Mouse (Mus musculus): Measurements from ENCODE around the gene Il1rapl2. TPM values are rescaled to one million over a fixed set of nuclear protein-coding genes. Genes with fewer than 3 reads are reported as not detected.

Gene Il1rapl2
- polyA plus RNA-seq, 1 experiment from 2014 or later: 4.2 TPM

DNA sequence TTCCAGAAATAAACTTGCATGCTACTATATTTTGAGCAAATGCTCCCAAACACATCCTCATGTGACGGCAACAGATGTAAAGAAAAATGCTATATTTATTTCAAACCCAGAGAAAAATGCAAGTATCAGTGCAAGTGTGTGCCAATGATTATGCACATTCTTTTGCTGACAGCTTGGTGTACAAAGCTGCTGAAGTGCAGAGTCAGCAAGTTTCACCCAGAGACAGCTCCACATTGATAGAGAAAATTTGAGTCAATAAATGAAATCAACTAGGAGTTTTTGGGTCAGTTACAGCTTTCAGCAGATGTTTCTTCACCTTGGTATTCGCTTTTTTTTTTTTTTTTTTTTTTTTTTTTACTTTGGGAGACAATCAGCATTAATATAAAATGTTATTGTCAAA, 863.4 kb downstream of the Il1rapl2 start:
- Histone ChIP-seq H3K27ac (replicated peaks; ENCODE audit: low read depth, low read length) (no peak overlapping the region), H3K4me3 (replicated peaks; ENCODE audit: low read depth, low read length) (no peak overlapping the region), H3K4me1 (ENCODE audit: control insufficient read depth, insufficient read depth, low read length) (no peaks in the 10 kb centered on the region), H3K36me3 (ENCODE audit: control insufficient read depth, insufficient read depth, low read length) (no peaks in the 10 kb centered on the region), H3K27me3 (ENCODE audit: control insufficient read depth, insufficient read depth, low read length) (no peaks in the 10 kb centered on the region), H3K9ac (replicated peaks; ENCODE audit: low read length) (no peak overlapping the region), H3K9me3 (ENCODE audit: control insufficient read depth, low read length) (no peaks in the 10 kb centered on the region), H3K4me2 (ENCODE audit: low read length) (no peak overlapping the region)
- DNase-seq: no peak
- 71% methylated on average over 2 of the region's 2 CpGs for WGBS
- ATAC-seq (ENCODE audit: low FRiP score, low TSS enrichment): no peak

DNA sequence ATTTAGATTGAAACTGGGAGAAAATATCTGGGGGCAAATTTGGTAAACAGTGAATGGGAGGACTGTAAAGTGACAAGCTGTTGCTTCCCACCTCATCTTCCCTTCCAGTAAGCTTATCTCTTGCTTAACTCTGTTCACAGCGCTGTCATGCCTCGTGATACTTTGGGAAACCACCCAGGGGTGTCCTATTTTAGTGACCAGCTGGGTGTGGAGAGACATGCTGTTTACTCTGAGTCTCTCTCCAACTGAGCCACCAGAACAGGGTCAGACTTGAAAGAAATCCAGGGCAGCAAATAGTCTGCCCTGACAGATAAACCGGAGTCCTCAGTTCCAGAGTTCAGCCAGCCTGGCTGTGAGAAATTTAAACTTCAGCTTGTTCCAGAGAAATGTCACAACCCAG, 867.5 kb downstream of the Il1rapl2 start:
- Histone ChIP-seq H3K4me2 (ENCODE audit: low read length) (no peak overlapping the region), H3K36me3 (ENCODE audit: control insufficient read depth, insufficient read depth, low read length) (no peaks in the 10 kb centered on the region), H3K4me1 (ENCODE audit: control insufficient read depth, insufficient read depth, low read length) (no peaks in the 10 kb centered on the region), H3K9ac (replicated peaks; ENCODE audit: low read length) (no peak overlapping the region), H3K27ac (replicated peaks; ENCODE audit: low read depth, low read length) (no peak overlapping the region), H3K27me3 (ENCODE audit: control insufficient read depth, insufficient read depth, low read length) (no peaks in the 10 kb centered on the region), H3K9me3 (ENCODE audit: control insufficient read depth, low read length) (no peaks in the 10 kb centered on the region), H3K4me3 (replicated peaks; ENCODE audit: low read depth, low read length) (no peak overlapping the region)
- ATAC-seq (ENCODE audit: low FRiP score, low TSS enrichment): no peak
- 78% methylated on average over 3 of the region's 3 CpGs for WGBS
- no peak for DNase-seq

DNA sequence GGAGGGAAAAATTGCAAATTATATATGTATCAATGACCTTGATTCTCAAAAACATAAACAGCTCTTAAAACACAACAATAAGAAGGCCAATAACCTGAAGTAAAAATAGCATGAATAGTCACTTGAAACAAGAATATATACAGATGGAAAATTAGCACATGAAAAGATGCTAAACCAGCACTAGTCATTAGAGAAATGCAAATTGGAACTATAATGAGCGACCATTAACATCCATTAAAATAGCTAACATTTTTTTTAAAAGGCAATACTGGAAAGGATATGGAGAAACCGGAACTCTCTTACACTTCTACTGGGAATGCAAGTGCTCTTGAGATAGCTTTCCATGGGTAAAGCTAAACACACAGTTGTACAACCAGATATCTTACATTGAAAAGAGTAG, 879.4 kb downstream of the Il1rapl2 start:
- Histone ChIP-seq H3K9me3 (ENCODE audit: control insufficient read depth, low read length) (no peaks in the 10 kb centered on the region), H3K4me3 (replicated peaks; ENCODE audit: low read depth, low read length) (no peak overlapping the region), H3K4me2 (ENCODE audit: low read length) (no peak overlapping the region), H3K9ac (replicated peaks; ENCODE audit: low read length) (no peak overlapping the region), H3K27ac (replicated peaks; ENCODE audit: low read depth, low read length) (no peak overlapping the region), H3K27me3 (ENCODE audit: control insufficient read depth, insufficient read depth, low read length) (no peaks in the 10 kb centered on the region), H3K4me1 (ENCODE audit: control insufficient read depth, insufficient read depth, low read length) (no peaks in the 10 kb centered on the region), H3K36me3 (ENCODE audit: control insufficient read depth, insufficient read depth, low read length) (no peaks in the 10 kb centered on the region)
- WGBS: 75% methylated on average over 2 of the region's 2 CpGs
- no peak for ATAC-seq (ENCODE audit: low FRiP score, low TSS enrichment)
- DNase-seq: no peak

DNA sequence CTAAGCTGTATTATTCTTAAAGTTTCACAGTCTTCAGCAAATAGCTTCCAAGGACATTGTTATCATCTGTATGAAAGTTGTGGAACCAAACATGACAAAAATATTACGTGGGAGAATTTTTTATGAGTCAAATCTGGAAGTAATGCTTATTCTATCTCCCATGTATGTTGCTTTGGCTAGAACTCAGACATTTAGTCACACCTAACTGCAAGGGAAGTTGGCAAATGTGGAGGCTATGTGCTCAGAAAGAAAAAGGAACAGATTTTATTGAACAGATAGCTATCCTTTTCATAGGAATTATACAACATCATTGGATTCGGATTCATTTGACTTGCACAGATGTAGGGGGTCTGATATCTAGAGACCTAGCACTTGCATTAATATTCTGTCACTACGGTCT, 908.1 kb downstream of the Il1rapl2 start:
- H3K4me1 ChIP-seq (ENCODE audit: control insufficient read depth, insufficient read depth, low read length): no peaks in the 10 kb centered on the region
- no peaks in the 10 kb centered on the region for H3K36me3 ChIP-seq (ENCODE audit: control insufficient read depth, insufficient read depth, low read length)
- H3K27ac ChIP-seq (replicated peaks; ENCODE audit: low read depth, low read length): no peak overlapping the region
- 82% methylated on average over 3 of the region's 3 CpGs for WGBS
- DNase-seq: no peak
- H3K27me3 ChIP-seq (ENCODE audit: control insufficient read depth, insufficient read depth, low read length): no peaks in the 10 kb centered on the region
- H3K4me2 ChIP-seq (ENCODE audit: low read length): no peak overlapping the region
- no peak for ATAC-seq (ENCODE audit: low FRiP score, low TSS enrichment)
- H3K9ac ChIP-seq (replicated peaks; ENCODE audit: low read length): no peak overlapping the region
- no peak overlapping the region for H3K4me3 ChIP-seq (replicated peaks; ENCODE audit: low read depth, low read length)
- no peaks in the 10 kb centered on the region for H3K9me3 ChIP-seq (ENCODE audit: control insufficient read depth, low read length)

DNA sequence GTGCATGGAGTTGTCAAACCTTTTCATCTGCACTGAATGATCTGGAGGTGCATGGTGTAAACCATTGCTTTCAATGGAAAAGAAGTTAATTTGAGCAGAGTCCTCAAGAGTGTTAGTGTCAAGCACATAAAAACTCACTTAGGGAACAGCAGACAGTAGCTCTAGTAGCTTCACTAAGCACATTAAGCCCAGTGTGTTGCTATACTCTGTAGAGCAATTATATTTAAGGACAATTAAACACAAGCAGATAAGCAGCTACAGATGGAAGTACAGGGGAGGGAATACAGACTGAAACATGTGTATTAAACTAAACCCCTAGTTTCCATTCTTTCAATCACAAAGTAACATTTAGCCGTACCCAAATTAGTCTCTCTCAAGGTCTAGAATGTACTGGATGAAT, 930.1 kb downstream of the Il1rapl2 start:
- no peak for ATAC-seq (ENCODE audit: low FRiP score, low TSS enrichment)
- 85% methylated on average over 1 of the region's 1 CpGs for WGBS
- no peaks in the 10 kb centered on the region for H3K27me3 ChIP-seq (ENCODE audit: control insufficient read depth, insufficient read depth, low read length)

DNA sequence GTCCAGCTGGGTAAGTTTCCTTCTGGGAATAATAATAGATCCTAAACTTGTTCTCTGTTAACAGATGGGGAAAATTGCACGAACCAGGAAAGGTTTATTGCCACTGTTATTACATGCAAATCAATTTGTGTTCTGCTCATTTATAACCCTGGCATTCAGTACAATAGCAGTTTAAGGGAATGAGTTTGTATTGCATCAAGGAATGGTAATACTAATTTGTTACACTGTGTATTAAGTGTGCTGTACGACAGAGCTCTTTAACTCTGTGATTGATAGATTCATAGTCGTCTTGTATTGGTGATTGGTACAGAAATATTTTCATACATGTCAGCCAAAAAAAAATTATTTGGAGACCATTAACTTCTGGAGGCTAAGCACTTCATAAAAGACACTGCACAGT, 934.6 kb downstream of the Il1rapl2 start:
- H3K4me1 ChIP-seq (ENCODE audit: control insufficient read depth, insufficient read depth, low read length): no peaks in the 10 kb centered on the region
- no peaks in the 10 kb centered on the region for H3K36me3 ChIP-seq (ENCODE audit: control insufficient read depth, insufficient read depth, low read length)
- H3K9ac ChIP-seq (replicated peaks; ENCODE audit: low read length): no peak overlapping the region
- ATAC-seq (ENCODE audit: low FRiP score, low TSS enrichment) (no peak), DNase-seq (no peak)
- no peaks in the 10 kb centered on the region for H3K27me3 ChIP-seq (ENCODE audit: control insufficient read depth, insufficient read depth, low read length)
- WGBS: 58% methylated on average over 3 of the region's 3 CpGs
- H3K4me2 ChIP-seq (ENCODE audit: low read length): no peak overlapping the region
- no peaks in the 10 kb centered on the region for H3K9me3 ChIP-seq (ENCODE audit: control insufficient read depth, low read length)
- no peak overlapping the region for H3K27ac ChIP-seq (replicated peaks; ENCODE audit: low read depth, low read length)
- H3K4me3 ChIP-seq (replicated peaks; ENCODE audit: low read depth, low read length): no peak overlapping the region

More for the DNA sequence above, 930.1 kb downstream of the Il1rapl2 start:
- no peak overlapping the region for H3K27ac ChIP-seq (replicated peaks; ENCODE audit: low read depth, low read length)
- no peaks in the 10 kb centered on the region for H3K36me3 ChIP-seq (ENCODE audit: control insufficient read depth, insufficient read depth, low read length)
- H3K9ac ChIP-seq (replicated peaks; ENCODE audit: low read length): no peak overlapping the region
- no peak for DNase-seq
- H3K9me3 ChIP-seq (ENCODE audit: control insufficient read depth, low read length): no peaks in the 10 kb centered on the region
- H3K4me3 ChIP-seq (replicated peaks; ENCODE audit: low read depth, low read length): no peak overlapping the region
- no peak overlapping the region for H3K4me2 ChIP-seq (ENCODE audit: low read length)
- no peaks in the 10 kb centered on the region for H3K4me1 ChIP-seq (ENCODE audit: control insufficient read depth, insufficient read depth, low read length)

DNA sequence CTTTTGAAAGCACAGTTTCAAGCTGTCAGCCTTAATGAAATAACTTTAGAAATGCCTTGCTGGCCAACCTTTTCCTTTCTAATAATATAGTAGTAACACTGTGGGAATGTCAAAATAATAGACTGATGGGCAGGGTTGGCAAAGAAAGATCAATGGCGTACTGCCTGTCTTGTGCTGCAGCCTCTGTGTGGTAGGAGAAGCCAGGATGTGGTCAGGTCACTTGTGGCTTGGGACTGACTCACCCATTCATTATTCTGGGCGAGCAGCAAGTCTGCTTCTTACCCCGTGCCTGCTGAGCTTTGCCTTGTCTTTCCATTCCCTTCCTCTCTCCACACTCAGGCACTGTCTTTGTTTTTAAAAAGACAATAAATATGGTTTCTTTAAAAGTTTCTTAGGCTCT, 1049.7 kb downstream of the Il1rapl2 start:
- Histone ChIP-seq H3K27me3 (ENCODE audit: control insufficient read depth, insufficient read depth, low read length) (no peaks in the 10 kb centered on the region), H3K36me3 (ENCODE audit: control insufficient read depth, insufficient read depth, low read length) (no peaks in the 10 kb centered on the region), H3K4me1 (ENCODE audit: control insufficient read depth, insufficient read depth, low read length) (no peaks in the 10 kb centered on the region), H3K27ac (replicated peaks; ENCODE audit: low read depth, low read length) (no peak overlapping the region), H3K4me2 (ENCODE audit: low read length) (no peak overlapping the region), H3K9me3 (ENCODE audit: control insufficient read depth, low read length) (no peaks in the 10 kb centered on the region), H3K4me3 (replicated peaks; ENCODE audit: low read depth, low read length) (no peak overlapping the region), H3K9ac (replicated peaks; ENCODE audit: low read length) (no peak overlapping the region)
- ATAC-seq (ENCODE audit: low FRiP score, low TSS enrichment) (no peak), DNase-seq (no peak)
- WGBS: 61% methylated on average over 3 of the region's 3 CpGs

DNA sequence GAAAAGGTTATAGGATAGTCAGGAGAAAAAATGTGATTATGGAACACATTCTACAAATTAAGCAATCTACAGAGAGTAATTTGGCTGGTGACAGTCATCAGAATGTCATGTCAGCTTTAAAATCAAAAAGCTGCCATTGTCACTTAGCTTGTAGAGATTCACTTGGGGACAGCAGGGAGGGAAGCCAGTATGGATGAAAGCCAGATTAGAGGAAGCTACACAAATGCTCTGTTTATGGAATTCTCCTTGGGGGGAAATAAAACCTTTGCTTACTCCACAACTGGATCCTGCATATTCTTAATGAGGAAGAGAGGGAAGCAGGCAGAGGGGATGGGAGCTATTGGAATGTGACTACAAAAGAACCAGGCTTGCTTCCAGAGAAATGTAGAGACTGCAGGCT, 1054.9 kb downstream of the Il1rapl2 start:
- Histone ChIP-seq H3K4me3 (replicated peaks; ENCODE audit: low read depth, low read length) (no peak overlapping the region), H3K36me3 (ENCODE audit: control insufficient read depth, insufficient read depth, low read length) (no peaks in the 10 kb centered on the region), H3K27me3 (ENCODE audit: control insufficient read depth, insufficient read depth, low read length) (no peaks in the 10 kb centered on the region), H3K4me2 (ENCODE audit: low read length) (no peak overlapping the region), H3K27ac (replicated peaks; ENCODE audit: low read depth, low read length) (no peak overlapping the region), H3K9me3 (ENCODE audit: control insufficient read depth, low read length) (no peaks in the 10 kb centered on the region), H3K4me1 (ENCODE audit: control insufficient read depth, insufficient read depth, low read length) (no peaks in the 10 kb centered on the region), H3K9ac (replicated peaks; ENCODE audit: low read length) (no peak overlapping the region)
- DNase-seq (peak; percentile 0), ATAC-seq (ENCODE audit: low FRiP score, low TSS enrichment) (no peak)

DNA sequence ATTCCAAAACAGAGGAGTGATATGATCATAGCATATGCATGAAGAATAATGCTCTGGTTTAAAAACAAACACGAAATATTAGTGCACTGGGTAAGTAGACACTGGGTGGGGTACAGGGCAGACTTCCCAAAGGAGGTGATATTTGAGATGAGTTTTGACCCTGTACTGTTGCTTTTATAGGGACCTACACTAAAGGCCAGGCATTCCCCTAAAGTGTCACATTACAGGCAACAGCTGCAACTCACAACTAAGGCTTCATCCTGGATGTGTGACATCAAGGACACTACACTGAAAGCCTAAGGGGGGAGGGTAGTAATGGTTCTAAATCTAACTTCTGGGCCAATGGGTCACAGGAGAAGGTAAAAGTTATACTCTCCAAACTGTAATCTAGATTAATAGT, 1152.0 kb downstream of the Il1rapl2 start:
- ATAC-seq (ENCODE audit: low FRiP score, low TSS enrichment) (no peak), DNase-seq (no peak)
- WGBS: 49% methylated on average over 1 of the region's 1 CpGs
- Histone ChIP-seq H3K27ac (replicated peaks; ENCODE audit: low read depth, low read length) (no peak overlapping the region), H3K9ac (replicated peaks; ENCODE audit: low read length) (no peak overlapping the region), H3K9me3 (ENCODE audit: control insufficient read depth, low read length) (no peaks in the 10 kb centered on the region), H3K4me1 (ENCODE audit: control insufficient read depth, insufficient read depth, low read length) (no peaks in the 10 kb centered on the region), H3K27me3 (ENCODE audit: control insufficient read depth, insufficient read depth, low read length) (no peaks in the 10 kb centered on the region), H3K36me3 (ENCODE audit: control insufficient read depth, insufficient read depth, low read length) (no peaks in the 10 kb centered on the region), H3K4me2 (ENCODE audit: low read length) (no peak overlapping the region), H3K4me3 (replicated peaks; ENCODE audit: low read depth, low read length) (no peak overlapping the region)
